Mouse (Mus musculus) layer of hippocampus, postnatal 25 days (tissue): Measurements from ENCODE around the gene Pawr. TPM values are rescaled to one million over a fixed set of nuclear protein-coding genes. Genes with fewer than 3 reads are reported as not detected.
A peak's percentile ranks its signal among the peaks of the same experiment; 100 is the strongest.
"Not testable (repeated sequence)": the region's sequence is repeated elsewhere in the genome, so short reads cannot be mapped to it uniquely, and the experiment has no call there.

Experiments
- DNase-seq, 2 experiments: peaks; one replicate each; pipeline ENCODE4 v3.0.0; 2022; ENCODE audit warnings: mixed read lengths in 2 of 2, low spot score in 1 of 2; ENCODE audit errors: extremely low spot score in 1 of 2
- total RNA-seq, 2 experiments: library from RNA; stranded (reverse); gene quantifications; 2 replicates each; pipeline ENCODE4 v1.2.3; 2021

The Pawr gene
- total RNA-seq, 2 experiments from 2014 or later = 2.1 to 2.9 TPM

- DNase-seq = no peak
Observed at GRCm38 (mm10) chr10:108311396-108311795, 20.5 kb upstream of the Pawr start.

- no peak for DNase-seq
Observed at GRCm38 (mm10) chr10:108313845-108314244, 18.1 kb upstream of the Pawr start.

- DNase-seq = no peak
Observed at GRCm38 (mm10) chr10:108314396-108314795, 17.5 kb upstream of the Pawr start.

- no peak for DNase-seq
Observed at GRCm38 (mm10) chr10:108315236-108315635, 16.7 kb upstream of the Pawr start.

GRCm38 (mm10) chr10:108328356-108328755, 3.6 kb upstream of the Pawr start:
- DNase-seq = no peak

GRCm38 (mm10) chr10:108328983-108329382, 2.9 kb upstream of the Pawr start:
- no peak for DNase-seq

- DNase-seq = no peak
Observed at GRCm38 (mm10) chr10:108329771-108330170, 2.1 kb upstream of the Pawr start.

- DNase-seq = no peak
Observed at GRCm38 (mm10) chr10:108330964-108331363, 957 bp upstream of the Pawr start.

- peak; percentile 20 to 31 for DNase-seq
Observed at GRCm38 (mm10) chr10:108332571-108333541, 935 bp downstream of the Pawr start.

GRCm38 (mm10) chr10:108333642-108334041, 1.7 kb downstream of the Pawr start:
- DNase-seq = no peak

- no peak for DNase-seq
Observed at GRCm38 (mm10) chr10:108334096-108334495, 2.2 kb downstream of the Pawr start.

GRCm38 (mm10) chr10:108335736-108336292, 3.9 kb downstream of the Pawr start:
- no peak for DNase-seq

GRCm38 (mm10) chr10:108336581-108336980, 4.7 kb downstream of the Pawr start:
- DNase-seq = no peak

GRCm38 (mm10) chr10:108338055-108338961, 6.4 kb downstream of the Pawr start:
- DNase-seq = no peak

GRCm38 (mm10) chr10:108339118-108339517, 7.2 kb downstream of the Pawr start:
- DNase-seq = no peak

GRCm38 (mm10) chr10:108339872-108340271, 8.0 kb downstream of the Pawr start:
- DNase-seq = no peak

GRCm38 (mm10) chr10:108343734-108344133, 11.8 kb downstream of the Pawr start:
- no peak for DNase-seq

- DNase-seq = no peak
Observed at GRCm38 (mm10) chr10:108345123-108345522, 13.2 kb downstream of the Pawr start.

- DNase-seq = not testable (repeated sequence)
Observed at GRCm38 (mm10) chr10:108346301-108346700, 14.4 kb downstream of the Pawr start.
